Mouse (Mus musculus) heart, adult 18-20 months (tissue): ENCODE results near the gene Acvr2a. TPM values are rescaled to one million over a fixed set of nuclear protein-coding genes. Genes with fewer than 3 reads are reported as not detected.
A peak's percentile ranks its signal among the peaks of the same experiment; 100 is the strongest.

Experiments
- DNase-seq, 2 experiments: peaks; one replicate each; pipeline ENCODE4 v3.0.0; 2021 to 2022; ENCODE audit warnings: mixed read lengths in 1 of 2
- total RNA-seq, 2 experiments: library from RNA; stranded (reverse); gene quantifications; 2 replicates each; pipeline ENCODE4 v1.2.3; 2021

Acvr2a gene
- total RNA-seq, 2 experiments from 2014 or later, result 15.1 to 16.0 TPM

GRCm38 (mm10) chr2:48868199-48868913 lies 54.4 kb downstream of the Acvr2a start:
- DNase-seq, result no peak

- peak; percentile 60 to 83 for DNase-seq
Measured at GRCm38 (mm10) chr2:48885945-48886344, 72.0 kb downstream of the Acvr2a start.

DNA sequence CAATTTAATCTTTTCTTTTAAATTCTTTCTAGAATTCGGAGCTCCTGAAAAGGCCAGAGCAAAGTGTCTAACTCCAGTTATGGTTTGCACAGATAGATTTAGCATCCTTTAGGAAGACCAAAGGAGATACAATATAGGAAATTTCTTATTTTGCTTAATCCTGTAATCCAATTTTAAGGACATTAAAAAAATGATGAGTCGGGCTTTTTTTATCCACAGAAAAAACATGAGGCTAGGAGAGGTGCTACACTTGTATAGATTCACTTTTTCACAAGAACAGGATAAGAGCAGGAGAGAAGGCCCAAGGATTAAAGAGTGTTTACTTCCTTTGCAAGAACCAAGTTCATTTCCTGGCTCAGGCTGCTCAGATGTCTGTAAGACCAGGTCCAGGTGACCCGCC lies 81.3 kb downstream of the Acvr2a start:
- DNase-seq, result no peak

GRCm38 (mm10) chr2:48908866-48909265 lies 95.0 kb downstream of the Acvr2a start:
- peak in 1 of 2 experiments; percentile 19 for DNase-seq

- no peak for DNase-seq
Measured at GRCm38 (mm10) chr2:48914185-48914584, 100.3 kb downstream of the Acvr2a start.

DNA sequence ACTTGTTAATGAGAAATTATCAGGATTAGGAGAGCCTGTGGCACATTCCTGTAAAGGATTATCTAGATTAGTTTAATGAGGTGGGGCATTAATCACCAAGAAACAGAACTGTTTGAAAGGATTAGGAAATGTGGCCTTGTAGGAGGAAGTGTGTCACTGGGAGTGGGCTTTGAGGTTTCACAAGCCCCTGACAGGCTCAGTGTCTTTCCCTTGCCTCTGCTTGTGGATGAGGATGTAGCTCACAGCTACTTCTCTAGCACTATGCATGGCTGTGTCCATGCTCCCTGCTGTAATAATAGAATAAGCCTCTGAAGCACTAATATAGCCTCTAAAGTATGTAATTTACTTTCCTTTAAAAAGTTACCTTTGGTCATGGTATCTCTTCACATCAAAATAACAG lies 101.9 kb downstream of the Acvr2a start:
- no peak for DNase-seq

GRCm38 (mm10) chr2:48935058-48935457 lies 121.1 kb downstream of the Acvr2a start:
- DNase-seq, result no peak

DNA sequence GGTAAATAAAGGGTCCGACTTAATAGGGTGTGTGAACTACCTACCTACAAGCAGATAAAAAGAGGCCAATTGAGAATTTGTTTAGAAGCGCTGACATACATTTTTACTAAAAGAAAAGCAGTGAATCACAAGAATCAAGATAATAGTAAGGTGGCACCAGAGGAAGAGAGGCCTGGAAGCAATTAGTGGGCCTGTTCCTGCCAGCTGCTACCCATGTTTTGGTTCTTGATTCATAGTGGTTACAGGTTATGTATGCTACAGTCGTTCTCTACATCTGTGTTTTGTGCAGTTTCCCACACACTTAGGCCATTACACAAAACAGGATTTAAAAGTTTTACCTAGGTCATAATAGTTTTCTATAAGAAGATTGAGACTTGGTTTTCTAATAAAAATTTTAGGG lies 133.9 kb downstream of the Acvr2a start:
- DNase-seq, result no peak

GRCm38 (mm10) chr2:48948841-48949584 lies 135.1 kb downstream of the Acvr2a start, which contains the start of gene Mbd5:
Gene Mbd5 (plus strand): TSS chr2:48949508.
- peak; percentile 99 for DNase-seq

- peak; percentile 47 to 56 for DNase-seq
Measured at GRCm38 (mm10) chr2:48949743-48950251, 135.9 kb downstream of the Acvr2a start.

DNA sequence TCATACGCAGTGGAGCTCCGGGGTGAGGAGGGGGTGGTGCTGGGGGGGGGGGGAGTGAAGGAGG lies 136.2 kb downstream of the Acvr2a start, which contains the start of gene Orc4:
Orc4 (minus strand) TSS at position 26 of the 64 bp plus-strand sequence.
- DNase-seq, result no peak

- peak in 1 of 2 experiments; percentile 26 for DNase-seq
Measured at GRCm38 (mm10) chr2:48950316-48950880, 136.5 kb downstream of the Acvr2a start.

Other genes starting within 250 kb of the Acvr2a start
- 10 to 100 TPM; 31.5 to 33.8 TPM for gene Mbd5, start 135.4 kb downstream of the Acvr2a start, total RNA-seq
- 10 to 100 TPM; 32.3 to 34.6 TPM for gene Orc4, start 136.2 kb downstream of the Acvr2a start, total RNA-seq